ENCODE assay signal across 10 mouse cellular contexts in genomic region chr1:179592972-179593371, GRCm38 (mm10). TPM values are rescaled to one million over a fixed set of nuclear protein-coding genes. Genes with fewer than 3 reads are reported as not detected.
DNase-seq lines count a peak whose midpoint lies in the region; ATAC-seq and TF ChIP-seq lines count a peak whose summit lies in the region.
"Had no signal": no experiment of that assay in that cellular context is flagged by ENCODE, and none has a peak within 500 bp of the region (broad histone marks: within the 10 kb centered on the region; RNA-seq: fewer than 3 reads in every experiment).

No protein-coding gene starts in this region.

- no peak overlapping the region for H3K27ac ChIP-seq in heart, postnatal 0 days (ENCODE audit: low read depth)
- H3K27ac ChIP-seq: stomach, embryonic 15.5 days had no signal

- TF ChIP-seq CTCF in heart, postnatal 0 days (IDR thresholded peaks at IDR 0.05; ENCODE audit: low read depth): peak; percentile 45
- TF ChIP-seq CTCF in brain, embryonic 14.5 days (IDR thresholded peaks at IDR 0.05; ENCODE audit: borderline replicate concordance, extremely low read depth, insufficient read depth, insufficient read length): peak; percentile 38; the same call in 1 of the 2 replicates

- H3K36me3 ChIP-seq in heart, postnatal 0 days (replicated peaks; ENCODE audit: control insufficient read depth, insufficient read depth, low read length): peaks cover 15% of the 10 kb centered on the region
- H3K36me3 ChIP-seq in splenic B cell, adult 2 months (ENCODE audit: control insufficient read depth, insufficient read depth, low read length, poor library complexity, severe bottlenecking): peaks cover 2% of the 10 kb centered on the region; the same call in 1 of the 2 replicates

- H3K4me2 ChIP-seq in heart, postnatal 0 days (ENCODE audit: low read depth, low read length): no peak overlapping the region
- H3K4me2 ChIP-seq: midbrain, embryonic 11.5 days; stomach, embryonic 15.5 days had no signal

- intact Hi-C loops in heart, postnatal 10 days (cut with DNase I): no loop called here

- H3K4me1 ChIP-seq in heart, postnatal 0 days (ENCODE audit: control insufficient read depth, insufficient read depth): peaks cover 10% of the 10 kb centered on the region

- WGBS in heart, postnatal 0 days: 78% methylated on average over 7 of the region's 7 CpGs

- no peaks in the 10 kb centered on the region for H3K9me3 ChIP-seq in heart, postnatal 0 days (replicated peaks; ENCODE audit: control insufficient read depth, low read length)
- H3K9me3 ChIP-seq: stomach, embryonic 15.5 days had no signal

- no peak for ATAC-seq in heart, postnatal 0 days (ENCODE audit: insufficient read depth, low read depth)

- no peak overlapping the region for H3K4me3 ChIP-seq in heart, postnatal 0 days (ENCODE audit: low read depth, low read length)
- H3K4me3 ChIP-seq: stomach, embryonic 15.5 days had no signal

- no peak for TF ChIP-seq EP300 in heart, postnatal 0 days (IDR thresholded peaks at IDR 0.05; ENCODE audit: low read depth)

- TF ChIP-seq POLR2A in brain, embryonic 14.5 days (IDR thresholded peaks at IDR 0.05; ENCODE audit: borderline replicate concordance, extremely low read depth, insufficient read depth, insufficient read length, poor library complexity, severe bottlenecking): no peak

- DNase-seq in heart, postnatal 0 days (ENCODE audit: low spot score): no peak
- no peak for DNase-seq in heart, postnatal 10 days
- DNase-seq in retina, postnatal 1 day: peak; percentile 18
- no peak for DNase-seq in retina, embryonic 14.5 days (ENCODE audit: low spot score)
- DNase-seq in brain, embryonic 14.5 days (ENCODE audit: low read depth): no peak
- peak; percentile 14 for DNase-seq in splenic B cell, adult 2 months (ENCODE audit: low read depth, low spot score)
- no peak for DNase-seq in ovary, postnatal 14 days (ENCODE audit: low spot score)
- DNase-seq in heart, adult 11 months: no peak

- H3K27me3 ChIP-seq in heart, postnatal 0 days (ENCODE audit: control insufficient read depth, insufficient read depth, low read length): no peaks in the 10 kb centered on the region
- H3K27me3 ChIP-seq in splenic B cell, adult 2 months (ENCODE audit: control insufficient read depth, insufficient read depth, low read length, poor library complexity, severe bottlenecking): no peaks in the 10 kb centered on the region
- H3K27me3 ChIP-seq: stomach, embryonic 15.5 days had no signal

- no peak overlapping the region for H3K9ac ChIP-seq in heart, postnatal 0 days (replicated peaks; ENCODE audit: low read depth, low read length)
- H3K9ac ChIP-seq: stomach, embryonic 15.5 days had no signal

RNA-seq across cellular contexts. Expression of gene Cnst, which starts 46.8 kb away (rescaled TPM):
- total RNA-seq in heart, postnatal 0 days (2014; rRNA removed; ENCODE audit: low replicate concordance): 21.4 and 33.7 TPM in 2 replicates
- 19.6 and 21.5 TPM in 2 replicates for polyA plus RNA-seq in heart, postnatal 0 days (2015; fragmentation: Nextera tagmentation; extraction: Ambion mirVana)
- total RNA-seq in heart, postnatal 10 days (2021): 10 to 100 TPM; 38.6 to 44.9 TPM
- polyA plus RNA-seq in brain, embryonic 14.5 days (2012; rRNA removed): 29.1 and 33.9 TPM in 2 replicates

RNA-seq across cellular contexts. Expression of gene Tfb2m, which starts 46.9 kb away (rescaled TPM):
- 15.9 and 20.4 TPM in 2 replicates for total RNA-seq in heart, postnatal 0 days (2014; rRNA removed; ENCODE audit: low replicate concordance)
- polyA plus RNA-seq in heart, postnatal 0 days (2015; fragmentation: Nextera tagmentation; extraction: Ambion mirVana): 34.7 and 37.3 TPM in 2 replicates
- total RNA-seq in heart, postnatal 10 days (2021): 10 to 100 TPM; 32.5 to 37.9 TPM
- polyA plus RNA-seq in brain, embryonic 14.5 days (2012; rRNA removed): 19.2 and 20.0 TPM in 2 replicates

Comparison
In these comparisons a context has a peak if more than half of its experiments do, and no peak if none do; other contexts are left out.
1. DNase-seq: peak in retina, postnatal 1 day (single experiment) and splenic B cell, adult 2 months (single experiment); none in heart, postnatal 0 days (single experiment), heart, postnatal 10 days (0 of 2), retina, embryonic 14.5 days (single experiment), brain, embryonic 14.5 days (single experiment), ovary, postnatal 14 days (single experiment) and heart, adult 11 months (single experiment).